Comparison of ENCODE assay signal across 17 mouse cellular contexts in the genomic region with DNA sequence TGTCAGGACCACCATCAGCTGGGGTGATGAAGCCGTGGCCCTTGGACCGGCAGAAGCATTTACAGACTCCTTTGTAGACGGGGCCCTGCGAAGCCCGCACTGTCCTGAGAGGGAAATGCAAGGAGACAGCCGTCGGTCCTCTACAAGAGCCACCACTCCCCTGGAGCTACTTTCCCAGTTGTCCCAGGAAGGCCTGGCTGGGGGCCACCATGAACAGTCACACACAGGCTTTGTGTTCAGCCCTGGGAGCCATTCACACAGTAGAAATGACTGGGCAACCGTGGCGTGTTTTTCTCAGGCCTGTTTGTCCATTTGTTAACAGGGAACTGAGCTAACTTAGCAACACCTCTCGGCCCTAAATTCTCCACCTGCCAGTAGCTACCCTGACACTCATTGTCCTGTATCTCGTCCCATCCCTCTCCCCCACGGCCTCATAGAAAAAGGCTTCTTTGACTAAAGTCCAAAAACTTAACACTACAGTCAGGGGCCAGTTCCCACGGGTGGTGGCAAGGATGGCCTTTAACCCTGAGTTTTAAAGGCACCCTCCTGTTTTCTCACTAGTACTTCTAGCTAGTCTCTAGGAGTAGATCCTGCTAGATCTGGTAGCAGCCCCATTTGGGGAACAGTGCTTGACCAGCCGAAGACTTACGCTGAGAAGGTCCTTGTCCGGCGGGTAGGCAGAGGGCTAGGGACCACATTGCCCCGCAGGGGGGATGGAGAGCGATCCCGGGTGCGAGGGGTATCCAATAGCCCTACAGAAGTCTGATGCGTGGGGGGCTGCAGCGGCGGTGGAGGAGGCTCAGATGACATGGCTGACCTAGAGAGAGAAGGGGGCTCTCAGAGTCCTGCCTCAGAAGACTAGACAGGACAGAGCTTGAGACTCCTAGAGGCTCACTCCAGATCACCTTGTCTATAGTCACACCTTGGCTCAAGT. TPM values are rescaled to one million over a fixed set of nuclear protein-coding genes. Genes with fewer than 3 reads are reported as not detected.
A peak's percentile ranks its signal among the peaks of the same experiment; 100 is the strongest.
DNase-seq lines count a peak whose midpoint lies in the region; ATAC-seq and TF ChIP-seq lines count a peak whose summit lies in the region.
"Had no signal": no experiment of that assay in that cellular context is flagged by ENCODE, and none has a peak within 500 bp of the region (broad histone marks: within the 10 kb centered on the region; RNA-seq: fewer than 3 reads in every experiment).

No protein-coding gene starts in this region.

- no peaks in the 10 kb centered on the region for H3K9me3 ChIP-seq in heart, embryonic 13.5 days
- no peaks in the 10 kb centered on the region for H3K9me3 ChIP-seq in lung, embryonic 16.5 days (ENCODE audit: control insufficient read depth, low read length)
- no peaks in the 10 kb centered on the region for H3K9me3 ChIP-seq in kidney, embryonic 16.5 days (ENCODE audit: low read length)
- H3K9me3 ChIP-seq: embryonic facial prominence, embryonic 10.5 days; forebrain, embryonic 10.5 days; limb, embryonic 12.5 days; lung, embryonic 15.5 days had no signal

- H3K27me3 ChIP-seq in heart, embryonic 13.5 days (replicated peaks), result no peaks in the 10 kb centered on the region
- no peaks in the 10 kb centered on the region for H3K27me3 ChIP-seq in lung, embryonic 16.5 days (ENCODE audit: control insufficient read depth, insufficient read depth, low read depth, low read length)
- no peaks in the 10 kb centered on the region for H3K27me3 ChIP-seq in kidney, embryonic 16.5 days (ENCODE audit: insufficient read depth, low read length)
- H3K27me3 ChIP-seq: limb, embryonic 12.5 days; lung, embryonic 15.5 days had no signal

- intact Hi-C loops in heart, postnatal 25 days (cut with DNase I), result no loop called here

- WGBS in heart, embryonic 13.5 days, result 81% methylated on average over 24 of the region's 24 CpGs
- 83% methylated on average over 24 of the region's 24 CpGs for WGBS in lung, embryonic 16.5 days
- 70% methylated on average over 24 of the region's 24 CpGs for WGBS in kidney, embryonic 16.5 days

- H3K4me3 ChIP-seq in heart, embryonic 13.5 days, result no peak overlapping the region
- no peak overlapping the region for H3K4me3 ChIP-seq in lung, embryonic 16.5 days (ENCODE audit: low read length)
- no peak overlapping the region for H3K4me3 ChIP-seq in kidney, embryonic 16.5 days (ENCODE audit: low read length)
- H3K4me3 ChIP-seq: embryonic facial prominence, embryonic 10.5 days; forebrain, embryonic 10.5 days; limb, embryonic 12.5 days; lung, embryonic 15.5 days had no signal

- peak overlapping the region; percentile 24; the same call in 1 of the 2 replicates for H3K27ac ChIP-seq in heart, embryonic 13.5 days (replicated peaks)
- peak overlapping the region; percentile 33; the same call in 1 of the 2 replicates for H3K27ac ChIP-seq in lung, embryonic 16.5 days (ENCODE audit: low read length)
- 0 out of 2 replicates have a peak overlapping the region, but pooled peaks have one; percentile 33 for H3K27ac ChIP-seq in kidney, embryonic 16.5 days (ENCODE audit: low read length)
- H3K27ac ChIP-seq: embryonic facial prominence, embryonic 10.5 days; forebrain, embryonic 10.5 days; limb, embryonic 12.5 days had no signal

- no peak for DNase-seq in heart, postnatal 25 days (ENCODE audit: low spot score)
- no peak for DNase-seq in lung, postnatal 14 days
- DNase-seq in brain, embryonic 14.5 days (ENCODE audit: low read depth), result peak; percentile 16
- no peak for DNase-seq in thymus, postnatal 4 days
- DNase-seq in adrenal gland, adult 18-20 months (ENCODE audit: low spot score in 2 of 2), result no peak
- DNase-seq: adrenal gland, postnatal 14 days; cerebellum, adult 18-20 months had no signal

- H3K4me1 ChIP-seq in heart, embryonic 13.5 days, result peaks cover 57% of the 10 kb centered on the region
- peaks cover 19% of the 10 kb centered on the region for H3K4me1 ChIP-seq in lung, embryonic 16.5 days (replicated peaks; ENCODE audit: control insufficient read depth, insufficient read depth, low read length)
- H3K4me1 ChIP-seq in kidney, embryonic 16.5 days (ENCODE audit: insufficient read depth, low read length), result peaks cover 16% of the 10 kb centered on the region

- H3K36me3 ChIP-seq in heart, embryonic 13.5 days, result peaks cover 56% of the 10 kb centered on the region
- peaks cover 8% of the 10 kb centered on the region for H3K36me3 ChIP-seq in lung, embryonic 16.5 days (ENCODE audit: control insufficient read depth, insufficient read depth, low read length)
- H3K36me3 ChIP-seq in kidney, embryonic 16.5 days (ENCODE audit: insufficient read depth, low read length), result peaks cover 19% of the 10 kb centered on the region; the same call in 1 of the 2 replicates

- no peak overlapping the region for H3K4me2 ChIP-seq in heart, embryonic 13.5 days
- no peak overlapping the region for H3K4me2 ChIP-seq in lung, embryonic 16.5 days (ENCODE audit: low read depth, low read length)
- no peak overlapping the region for H3K4me2 ChIP-seq in kidney, embryonic 16.5 days (replicated peaks; ENCODE audit: low read depth, low read length)
- H3K4me2 ChIP-seq: limb, embryonic 12.5 days; lung, embryonic 15.5 days had no signal

- H3K9ac ChIP-seq in heart, embryonic 13.5 days, result 0 out of 2 replicates have a peak overlapping the region, but pooled peaks have one; percentile 4
- H3K9ac ChIP-seq in lung, embryonic 16.5 days (ENCODE audit: low read length), result no peak overlapping the region
- H3K9ac ChIP-seq in kidney, embryonic 16.5 days (replicated peaks; ENCODE audit: low read length), result peak overlapping the region; percentile 13; the same call in 1 of the 2 replicates
- H3K9ac ChIP-seq: limb, embryonic 12.5 days; lung, embryonic 15.5 days had no signal

- no peak for ATAC-seq in heart, embryonic 13.5 days (ENCODE audit: extremely low read depth, insufficient number of reproducible peaks, low FRiP score, low TSS enrichment)
- ATAC-seq in lung, embryonic 16.5 days (ENCODE audit: low read depth), result no peak
- ATAC-seq in kidney, embryonic 16.5 days (ENCODE audit: low FRiP score, low TSS enrichment), result no peak

- no peak for TF ChIP-seq CTCF in brain, embryonic 14.5 days (IDR thresholded peaks at IDR 0.05; ENCODE audit: borderline replicate concordance, extremely low read depth, insufficient read depth, insufficient read length)

- TF ChIP-seq POLR2A in brain, embryonic 14.5 days (IDR thresholded peaks at IDR 0.05; ENCODE audit: borderline replicate concordance, extremely low read depth, insufficient read depth, insufficient read length, poor library complexity, severe bottlenecking), result no peak

RNA-seq across cellular contexts. Expression of a gene that starts 8.1 kb away (rescaled TPM):
- polyA plus RNA-seq in heart, embryonic 13.5 days (2015; fragmentation: Nextera tagmentation; extraction: Ambion mirVana), result 87.2 and 90.0 TPM in 2 replicates
- total RNA-seq in heart, postnatal 25 days (2021), result 10 to 100 TPM; 17.6 to 20.9 TPM
- 96.4 and 97.7 TPM in 2 replicates for polyA plus RNA-seq in lung, embryonic 16.5 days (2015; fragmentation: Nextera tagmentation; extraction: Ambion mirVana)
- polyA plus RNA-seq in brain, embryonic 14.5 days (2012; rRNA removed), result 138 and 149 TPM in 2 replicates
- 86.0 and 86.9 TPM in 2 replicates for polyA plus RNA-seq in kidney, embryonic 16.5 days (2015; fragmentation: Nextera tagmentation; extraction: Ambion mirVana)
- 100 to 1,000 TPM in 1 of 2 experiments, 10 to 100 TPM in 1; 61.8 to 134 TPM for total RNA-seq in adrenal gland, adult 18-20 months (2021)

RNA-seq across cellular contexts. Expression of a gene that starts 16.7 kb away (rescaled TPM):
- not detected in 2 replicates for polyA plus RNA-seq in heart, embryonic 13.5 days (2015; fragmentation: Nextera tagmentation; extraction: Ambion mirVana)
- total RNA-seq in heart, postnatal 25 days (2021), result not detected
- not detected in 2 replicates for polyA plus RNA-seq in lung, embryonic 16.5 days (2015; fragmentation: Nextera tagmentation; extraction: Ambion mirVana)
- polyA plus RNA-seq in brain, embryonic 14.5 days (2012; rRNA removed), result not detected in 2 replicates
- not detected in 2 replicates for polyA plus RNA-seq in kidney, embryonic 16.5 days (2015; fragmentation: Nextera tagmentation; extraction: Ambion mirVana)
- not detected for total RNA-seq in adrenal gland, adult 18-20 months (2021)
- total RNA-seq: adrenal gland, postnatal 14 days; heart, adult 18-20 months; layer of hippocampus, adult 18-20 months had no signal
- polyA plus RNA-seq: embryonic facial prominence, embryonic 10.5 days; limb, embryonic 12.5 days; lung, embryonic 15.5 days; stomach, embryonic 14.5 days had no signal

RNA-seq across cellular contexts. Expression of a gene that starts 26.4 kb away (rescaled TPM):
- 15.3 and 16.9 TPM in 2 replicates for polyA plus RNA-seq in heart, embryonic 13.5 days (2015; fragmentation: Nextera tagmentation; extraction: Ambion mirVana)
- 10 to 100 TPM; 17.0 to 18.0 TPM for total RNA-seq in heart, postnatal 25 days (2021)
- polyA plus RNA-seq in lung, embryonic 16.5 days (2015; fragmentation: Nextera tagmentation; extraction: Ambion mirVana), result 16.2 and 17.0 TPM in 2 replicates
- 21.0 and 23.3 TPM in 2 replicates for polyA plus RNA-seq in brain, embryonic 14.5 days (2012; rRNA removed)
- polyA plus RNA-seq in kidney, embryonic 16.5 days (2015; fragmentation: Nextera tagmentation; extraction: Ambion mirVana), result 22.5 and 25.3 TPM in 2 replicates
- total RNA-seq in adrenal gland, adult 18-20 months (2021), result 10 to 100 TPM; 16.5 to 20.2 TPM

RNA-seq across cellular contexts. Expression of a gene that starts 26.4 kb away (rescaled TPM):
- polyA plus RNA-seq in heart, embryonic 13.5 days (2015; fragmentation: Nextera tagmentation; extraction: Ambion mirVana), result 38.1 and 42.2 TPM in 2 replicates
- total RNA-seq in heart, postnatal 25 days (2021), result 10 to 100 TPM; 29.8 to 30.8 TPM
- 51.1 and 51.6 TPM in 2 replicates for polyA plus RNA-seq in lung, embryonic 16.5 days (2015; fragmentation: Nextera tagmentation; extraction: Ambion mirVana)
- polyA plus RNA-seq in brain, embryonic 14.5 days (2012; rRNA removed), result 56.6 and 62.4 TPM in 2 replicates
- polyA plus RNA-seq in kidney, embryonic 16.5 days (2015; fragmentation: Nextera tagmentation; extraction: Ambion mirVana), result 61.2 and 63.3 TPM in 2 replicates
- 10 to 100 TPM; 57.0 to 57.3 TPM for total RNA-seq in adrenal gland, adult 18-20 months (2021)
